Mouse (Mus musculus) c-Kit-positive CD71-negative TER-119-negative erythroid progenitor cells, embryonic 14.5 days (primary cell): ENCODE results near the gene Cgnl1.

Source experiments
- DNase-seq: peaks from one replicate; pipeline ENCODE4 v3.0.0-alpha.2; 2013; ENCODE audit warnings: low read depth

Gene Cgnl1

GRCm38 (mm10) chr9:71766902-71767301 is 4.5 kb downstream of the Cgnl1 start:
- DNase-seq, result no peak

GRCm38 (mm10) chr9:71766306-71766705 is 5.1 kb downstream of the Cgnl1 start:
- no peak for DNase-seq

- DNase-seq, result no peak
Observed at GRCm38 (mm10) chr9:71764551-71764950, 6.9 kb downstream of the Cgnl1 start.

- no peak for DNase-seq
Observed at GRCm38 (mm10) chr9:71763273-71763672, 8.1 kb downstream of the Cgnl1 start.

- DNase-seq, result no peak
Observed at GRCm38 (mm10) chr9:71761663-71762062, 9.7 kb downstream of the Cgnl1 start.

GRCm38 (mm10) chr9:71760518-71761141 is 10.8 kb downstream of the Cgnl1 start:
- DNase-seq, result no peak

- DNase-seq, result no peak
Observed at GRCm38 (mm10) chr9:71759893-71760292, 11.5 kb downstream of the Cgnl1 start.

GRCm38 (mm10) chr9:71757386-71757785 is 14.0 kb downstream of the Cgnl1 start:
- no peak for DNase-seq

- no peak for DNase-seq
Observed at GRCm38 (mm10) chr9:71756916-71757315, 14.5 kb downstream of the Cgnl1 start.

GRCm38 (mm10) chr9:71753981-71754380 is 17.4 kb downstream of the Cgnl1 start:
- no peak for DNase-seq

- no peak for DNase-seq
Observed at GRCm38 (mm10) chr9:71753529-71753928, 17.9 kb downstream of the Cgnl1 start.

GRCm38 (mm10) chr9:71753117-71753516 is 18.3 kb downstream of the Cgnl1 start:
- no peak for DNase-seq

- no peak for DNase-seq
Observed at GRCm38 (mm10) chr9:71750015-71750672, 21.3 kb downstream of the Cgnl1 start.

- no peak for DNase-seq
Observed at GRCm38 (mm10) chr9:71746405-71746804, 25.0 kb downstream of the Cgnl1 start.

- no peak for DNase-seq
Observed at GRCm38 (mm10) chr9:71738081-71738930, 33.1 kb downstream of the Cgnl1 start.

- no peak for DNase-seq
Observed at GRCm38 (mm10) chr9:71737257-71738023, 34.0 kb downstream of the Cgnl1 start.

GRCm38 (mm10) chr9:71735886-71736285 is 35.5 kb downstream of the Cgnl1 start:
- no peak for DNase-seq

- no peak for DNase-seq
Observed at GRCm38 (mm10) chr9:71733559-71733958, 37.8 kb downstream of the Cgnl1 start.

- DNase-seq, result no peak
Observed at GRCm38 (mm10) chr9:71728822-71729311, 42.5 kb downstream of the Cgnl1 start.

- DNase-seq, result no peak
Observed at GRCm38 (mm10) chr9:71727233-71727632, 44.2 kb downstream of the Cgnl1 start.

GRCm38 (mm10) chr9:71726121-71726520 is 45.3 kb downstream of the Cgnl1 start:
- DNase-seq, result no peak

- no peak for DNase-seq
Observed at GRCm38 (mm10) chr9:71722366-71722765, 49.0 kb downstream of the Cgnl1 start.
